Mouse (Mus musculus): ENCODE results near the gene Lin52. TPM values are rescaled to one million over a fixed set of nuclear protein-coding genes. Genes with fewer than 3 reads are reported as not detected.

Gene Lin52
- polyA plus RNA-seq, 1 experiment from 2014 or later: 23.7 TPM

GRCm38 (mm10) chr12:84577768-84578439 is 126.7 kb downstream of the Lin52 start:
- no peaks in the 10 kb centered on the region for H3K9me3 ChIP-seq (ENCODE audit: low read length)
- no peak overlapping the region for H3K27ac ChIP-seq (ENCODE audit: low read length)
- WGBS: 73% methylated on average over 11 of the region's 11 CpGs
- H3K27me3 ChIP-seq (ENCODE audit: insufficient read depth, low read length): peaks cover 23% of the 10 kb centered on the region
- ATAC-seq (ENCODE audit: low FRiP score, low TSS enrichment): no peak
- H3K9ac ChIP-seq (replicated peaks; ENCODE audit: low read length): no peak overlapping the region
- no peak overlapping the region for H3K4me2 ChIP-seq (replicated peaks; ENCODE audit: low read depth, low read length)
- no peak overlapping the region for H3K4me3 ChIP-seq (ENCODE audit: low read length)
- no peaks in the 10 kb centered on the region for H3K36me3 ChIP-seq (ENCODE audit: insufficient read depth, low read length)
- no peaks in the 10 kb centered on the region for H3K4me1 ChIP-seq (ENCODE audit: insufficient read depth, low read length)

GRCm38 (mm10) chr12:84578440-84578770 is 127.2 kb downstream of the Lin52 start:
- H3K4me3 ChIP-seq (ENCODE audit: low read length): no peak overlapping the region
- peaks cover 19% of the 10 kb centered on the region for H3K27me3 ChIP-seq (ENCODE audit: insufficient read depth, low read length)
- ATAC-seq (ENCODE audit: low FRiP score, low TSS enrichment): no peak
- H3K9ac ChIP-seq (replicated peaks; ENCODE audit: low read length): no peak overlapping the region
- no peaks in the 10 kb centered on the region for H3K9me3 ChIP-seq (ENCODE audit: low read length)
- no peaks in the 10 kb centered on the region for H3K36me3 ChIP-seq (ENCODE audit: insufficient read depth, low read length)
- no peak overlapping the region for H3K27ac ChIP-seq (ENCODE audit: low read length)
- H3K4me1 ChIP-seq (ENCODE audit: insufficient read depth, low read length): no peaks in the 10 kb centered on the region
- no peak overlapping the region for H3K4me2 ChIP-seq (replicated peaks; ENCODE audit: low read depth, low read length)
- whole genome bisulfite sequencing: 32% methylated on average over 5 of the region's 5 CpGs

GRCm38 (mm10) chr12:84581285-84581684 is 130.1 kb downstream of the Lin52 start:
- Histone ChIP-seq H3K36me3 (ENCODE audit: insufficient read depth, low read length) (no peaks in the 10 kb centered on the region), H3K27ac (ENCODE audit: low read length) (no peak overlapping the region), H3K9me3 (ENCODE audit: low read length) (no peaks in the 10 kb centered on the region), H3K4me1 (ENCODE audit: insufficient read depth, low read length) (no peaks in the 10 kb centered on the region), H3K27me3 (ENCODE audit: insufficient read depth, low read length) (peaks cover 4% of the 10 kb centered on the region; the same call in 1 of the 2 replicates), H3K4me3 (ENCODE audit: low read length) (no peak overlapping the region), H3K9ac (replicated peaks; ENCODE audit: low read length) (no peak overlapping the region), H3K4me2 (replicated peaks; ENCODE audit: low read depth, low read length) (no peak overlapping the region)
- no peak for ATAC-seq (ENCODE audit: low FRiP score, low TSS enrichment)
- 94% methylated on average over 2 of the region's 2 CpGs for WGBS

GRCm38 (mm10) chr12:84589825-84590761 is 138.9 kb downstream of the Lin52 start:
- no peaks in the 10 kb centered on the region for H3K36me3 ChIP-seq (ENCODE audit: insufficient read depth, low read length)
- peak overlapping the region; percentile 100 for H3K4me2 ChIP-seq (replicated peaks; ENCODE audit: low read depth, low read length)
- peak overlapping the region; percentile 76 for H3K9ac ChIP-seq (replicated peaks; ENCODE audit: low read length)
- WGBS: under 1% methylated on average over 54 of the region's 54 CpGs
- ATAC-seq (ENCODE audit: low FRiP score, low TSS enrichment): peak; percentile 29; the same call in 1 of the 2 replicates
- peak overlapping the region; percentile 59 for H3K4me3 ChIP-seq (ENCODE audit: low read length)
- H3K27me3 ChIP-seq (ENCODE audit: insufficient read depth, low read length): no peaks in the 10 kb centered on the region
- no peaks in the 10 kb centered on the region for H3K9me3 ChIP-seq (ENCODE audit: low read length)
- peaks cover 3% of the 10 kb centered on the region; the same call in 1 of the 2 replicates for H3K4me1 ChIP-seq (ENCODE audit: insufficient read depth, low read length)
- H3K27ac ChIP-seq (ENCODE audit: low read length): no peak overlapping the region

Other genes with a start within 250 kb of the Lin52 start
- 8.6 and 9.3 TPM in 2 replicates for gene Elmsan1, start 232.5 kb upstream of the Lin52 start, polyA plus RNA-seq (2015; fragmentation: Nextera tagmentation; extraction: Ambion mirVana)
- gene Ptgr2, start 166.2 kb upstream of the Lin52 start, polyA plus RNA-seq (2015; fragmentation: Nextera tagmentation; extraction: Ambion mirVana): 32.5 and 34.8 TPM in 2 replicates
- 85.5 and 93.7 TPM in 2 replicates for gene Zfp410, start 134.6 kb upstream of the Lin52 start, polyA plus RNA-seq (2015; fragmentation: Nextera tagmentation; extraction: Ambion mirVana)
- 54.3 and 56.0 TPM in 2 replicates for gene Coq6, start 89.8 kb upstream of the Lin52 start, polyA plus RNA-seq (2015; fragmentation: Nextera tagmentation; extraction: Ambion mirVana)
- 4.0 and 4.6 TPM in 2 replicates for gene Fam161b, start 89.6 kb upstream of the Lin52 start, polyA plus RNA-seq (2015; fragmentation: Nextera tagmentation; extraction: Ambion mirVana)
- 57.7 and 68.8 TPM in 2 replicates for gene Entpd5, start 42.4 kb upstream of the Lin52 start, polyA plus RNA-seq (2015; fragmentation: Nextera tagmentation; extraction: Ambion mirVana)
- 1.5 and 2.2 TPM in 2 replicates for gene Bbof1, start 42.4 kb upstream of the Lin52 start, polyA plus RNA-seq (2015; fragmentation: Nextera tagmentation; extraction: Ambion mirVana)
- gene Rnf113a2, start 34.2 kb upstream of the Lin52 start, polyA plus RNA-seq (2015; fragmentation: Nextera tagmentation; extraction: Ambion mirVana): 22.3 and 23.0 TPM in 2 replicates
- 89.2 and 93.4 TPM in 2 replicates for gene Aldh6a1, start 418 bp upstream of the Lin52 start, polyA plus RNA-seq (2015; fragmentation: Nextera tagmentation; extraction: Ambion mirVana)
- gene Vsx2, start 118.3 kb downstream of the Lin52 start, polyA plus RNA-seq (2015; fragmentation: Nextera tagmentation; extraction: Ambion mirVana): not detected in 2 replicates
- gene Abcd4, start 166.0 kb downstream of the Lin52 start, polyA plus RNA-seq (2015; fragmentation: Nextera tagmentation; extraction: Ambion mirVana): 22.4 and 24.6 TPM in 2 replicates
- not detected in 2 replicates for gene Vrtn, start 189.6 kb downstream of the Lin52 start, polyA plus RNA-seq (2015; fragmentation: Nextera tagmentation; extraction: Ambion mirVana)
- gene Syndig1l, start 247.4 kb downstream of the Lin52 start, polyA plus RNA-seq (2015; fragmentation: Nextera tagmentation; extraction: Ambion mirVana): 0.06 and 0.09 TPM in 2 replicates